Mouse (Mus musculus) megakaryocyte progenitor cell, adult 5-6 weeks (primary cell): ENCODE data around the gene Chpf2. TPM values are rescaled to one million over a fixed set of nuclear protein-coding genes. Genes with fewer than 3 reads are reported as not detected.

ENCODE experiments used
- ATAC-seq: replicated peaks from 2 replicates; pipeline ENCODE4 v1.8.0; 2016; ENCODE audit warnings: mild to moderate bottlenecking, moderate TSS enrichment, inconsistent platforms; ENCODE audit not compliant: poor library complexity
- total RNA-seq, 2 experiments: library from RNA; stranded (forward) in 1 of 2; stranded (reverse) in 1 of 2; fragments of 157-497, 149-512 nt in 1 of 2; fragments of 200-1000 nt in 1 of 2; gene quantifications; 2 replicates each; pipeline versions ENCODE4 v1.2.3 to v1.2.4; 2015 to 2017

Chpf2 gene
- total RNA-seq, 2 experiments from 2014 or later, result 4.7 to 12.4 TPM

DNA sequence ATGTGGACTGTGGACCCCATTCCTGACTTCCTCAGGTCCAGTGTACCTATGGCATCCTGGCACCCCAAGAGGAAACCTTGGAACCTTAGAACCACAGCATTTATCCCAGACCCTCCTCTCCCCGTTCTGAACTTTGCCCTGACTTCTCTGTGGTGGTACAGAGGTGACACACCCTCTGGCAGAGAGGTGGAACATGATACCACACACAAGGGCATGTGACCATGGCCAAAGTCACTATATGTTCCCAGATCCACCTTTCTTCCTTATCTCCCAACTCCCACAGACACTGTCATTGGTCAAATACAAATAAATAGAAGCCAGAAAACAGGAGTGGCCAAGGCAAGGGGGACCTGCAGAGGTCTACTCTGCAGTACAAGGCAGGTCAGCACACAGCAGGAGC is 48.6 kb downstream of the Chpf2 start:
- no peak for ATAC-seq

DNA sequence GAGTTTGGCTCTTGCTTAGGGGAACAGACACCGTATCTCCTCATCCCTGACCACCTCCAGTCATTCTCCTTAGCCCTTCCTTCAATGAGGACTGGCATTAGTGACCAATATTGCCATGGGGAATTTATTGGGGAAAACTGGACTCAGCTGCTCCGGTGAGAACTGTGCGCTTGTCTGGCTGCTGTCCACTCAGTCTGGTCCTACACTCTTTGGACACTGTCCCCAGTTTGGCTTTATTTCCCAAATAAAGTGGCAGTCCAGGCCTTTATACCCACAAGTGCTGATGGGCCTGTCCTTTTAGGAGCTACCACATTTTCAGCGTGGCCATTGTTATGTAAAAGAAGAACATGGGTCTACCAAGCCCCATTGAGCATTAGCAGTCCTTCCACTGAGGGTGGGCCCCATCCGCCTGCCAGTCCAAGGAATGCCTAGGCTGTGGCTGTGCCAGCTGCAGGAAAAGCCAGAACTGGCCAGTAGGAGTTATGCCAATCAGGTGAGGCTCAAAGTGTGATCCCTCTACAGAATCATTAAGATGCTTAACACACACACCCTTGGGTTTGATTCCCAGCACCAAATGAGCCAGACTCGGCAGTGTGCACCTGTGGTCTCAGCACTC is 49.1 kb downstream of the Chpf2 start:
- ATAC-seq, result no peak

DNA sequence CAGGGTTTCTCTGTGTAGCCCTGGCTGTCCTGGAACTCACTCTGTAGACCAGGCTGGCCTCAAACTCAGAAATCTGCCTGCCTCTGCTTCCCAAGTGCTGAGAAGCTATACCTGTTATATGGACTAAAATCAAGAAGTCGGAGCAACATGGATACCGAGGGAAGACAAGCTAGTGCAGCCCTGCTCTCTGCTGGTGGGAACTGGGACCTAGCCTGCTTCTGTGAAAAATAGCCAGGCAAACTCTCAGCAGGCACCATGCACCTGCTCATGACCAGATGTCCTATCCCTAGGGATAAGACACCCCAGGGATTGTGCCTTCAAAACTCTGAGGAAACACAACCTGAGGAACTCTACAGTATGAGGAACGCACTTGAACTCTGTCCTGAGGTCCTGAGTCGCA is 50.4 kb downstream of the Chpf2 start:
- no peak for ATAC-seq

DNA sequence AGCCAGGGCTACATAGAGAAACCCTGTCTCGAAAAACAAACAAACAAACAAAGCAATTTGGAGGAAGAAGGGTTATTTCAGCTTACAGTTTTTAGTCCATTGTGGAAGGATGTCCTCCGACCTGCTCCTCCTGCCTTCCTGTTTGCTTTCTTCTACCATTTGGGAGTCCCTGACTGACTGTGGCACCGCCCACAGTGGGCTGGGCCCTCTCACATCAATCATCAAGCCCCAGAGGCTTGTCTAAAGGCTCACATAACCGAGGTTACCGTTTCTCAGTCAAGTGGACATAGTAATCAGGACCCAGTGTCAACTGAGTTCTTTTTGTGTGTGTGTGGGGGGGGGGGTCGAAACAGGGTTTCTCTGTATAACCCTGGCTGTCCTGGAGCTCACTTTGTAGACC is 51.6 kb downstream of the Chpf2 start:
- ATAC-seq, result no peak

DNA sequence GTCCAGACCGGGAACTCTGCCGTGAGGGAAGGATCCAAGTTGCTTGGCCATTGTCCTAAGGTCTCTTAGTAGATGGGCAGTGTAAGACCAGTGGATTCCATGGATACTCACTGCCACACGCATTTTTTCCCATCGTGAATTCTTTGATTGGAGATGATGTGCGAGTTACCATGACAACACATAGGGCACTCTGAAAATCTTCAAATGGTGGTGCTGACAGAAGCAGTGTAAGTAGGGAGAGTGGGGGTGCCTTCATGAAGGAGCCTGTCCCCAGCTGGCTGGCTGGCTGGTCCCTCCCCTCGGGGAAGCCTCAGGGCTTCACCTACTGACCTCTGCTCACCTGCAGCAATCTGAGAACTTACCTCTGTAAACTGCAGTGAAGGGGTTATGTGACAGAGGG is 52.5 kb downstream of the Chpf2 start:
- no peak for ATAC-seq

Other genes with a start within 250 kb of the Chpf2 start
- not detected in 2 replicates for gene Kcnh2, start 235.1 kb upstream of the Chpf2 start, total RNA-seq (2015)
- 0.12 TPM in 1 of 2 replicates, not detected in the other for gene Kcnh2, start 235.1 kb upstream of the Chpf2 start, total RNA-seq (2017)
- gene Nos3, start 221.9 kb upstream of the Chpf2 start, total RNA-seq (2015), result 0.12 TPM in 1 of 2 replicates, not detected in the other
- gene Nos3, start 221.9 kb upstream of the Chpf2 start, total RNA-seq (2017), result not detected in 2 replicates
- 0.90 and 1.9 TPM in 2 replicates for gene Atg9b, start 194.6 kb upstream of the Chpf2 start, total RNA-seq (2015)
- gene Atg9b, start 194.6 kb upstream of the Chpf2 start, total RNA-seq (2017), result 2.6 and 3.5 TPM in 2 replicates
- 23.5 and 30.9 TPM in 2 replicates for gene Abcb8, start 193.1 kb upstream of the Chpf2 start, total RNA-seq (2015)
- 12.2 and 18.1 TPM in 2 replicates for gene Abcb8, start 193.1 kb upstream of the Chpf2 start, total RNA-seq (2017)
- gene Asic3, start 173.3 kb upstream of the Chpf2 start, total RNA-seq (2015), result 0.12 and 0.15 TPM in 2 replicates
- gene Asic3, start 173.3 kb upstream of the Chpf2 start, total RNA-seq (2017), result 0.20 TPM in 1 of 2 replicates, not detected in the other
- gene Cdk5, start 163.2 kb upstream of the Chpf2 start, total RNA-seq (2015), result 20.0 TPM in 2 replicates
- gene Cdk5, start 163.2 kb upstream of the Chpf2 start, total RNA-seq (2017), result 16.2 and 30.1 TPM in 2 replicates
- 11.4 and 13.1 TPM in 2 replicates for gene Slc4a2, start 162.9 kb upstream of the Chpf2 start, total RNA-seq (2015)
- gene Slc4a2, start 162.9 kb upstream of the Chpf2 start, total RNA-seq (2017), result 19.0 and 24.1 TPM in 2 replicates
- 35.7 and 44.6 TPM in 2 replicates for gene Fastk, start 141.5 kb upstream of the Chpf2 start, total RNA-seq (2015)
- gene Fastk, start 141.5 kb upstream of the Chpf2 start, total RNA-seq (2017), result 17.4 and 25.7 TPM in 2 replicates
- 7.3 and 7.7 TPM in 2 replicates for gene Tmub1, start 138.9 kb upstream of the Chpf2 start, total RNA-seq (2015)
- 13.7 and 14.9 TPM in 2 replicates for gene Tmub1, start 138.9 kb upstream of the Chpf2 start, total RNA-seq (2017)
- 11.4 and 14.1 TPM in 2 replicates for gene Agap3, start 134.6 kb upstream of the Chpf2 start, total RNA-seq (2015)
- 19.8 and 25.0 TPM in 2 replicates for gene Agap3, start 134.6 kb upstream of the Chpf2 start, total RNA-seq (2017)
- not detected in 2 replicates for gene Gbx1, start 59.5 kb upstream of the Chpf2 start, total RNA-seq (2015)
- gene Gbx1, start 59.5 kb upstream of the Chpf2 start, total RNA-seq (2017), result not detected in 2 replicates
- not detected in 2 replicates for gene Asb10, start 45.8 kb upstream of the Chpf2 start, total RNA-seq (2015)
- gene Asb10, start 45.8 kb upstream of the Chpf2 start, total RNA-seq (2017), result not detected in 2 replicates
- gene 4931409K22Rik, start 29.9 kb upstream of the Chpf2 start, total RNA-seq (2015), result not detected in 2 replicates
- not detected in 2 replicates for gene 4931409K22Rik, start 29.9 kb upstream of the Chpf2 start, total RNA-seq (2017)
- gene Abcf2, start 9.3 kb upstream of the Chpf2 start, total RNA-seq (2015), result 45.4 and 46.0 TPM in 2 replicates
- gene Abcf2, start 9.3 kb upstream of the Chpf2 start, total RNA-seq (2017), result 113 and 115 TPM in 2 replicates
- gene Smarcd3, start 37.7 kb downstream of the Chpf2 start, total RNA-seq (2015), result not detected in 2 replicates
- gene Smarcd3, start 37.7 kb downstream of the Chpf2 start, total RNA-seq (2017), result 0.08 TPM in 1 of 2 replicates, not detected in the other
- gene Nub1, start 98.8 kb downstream of the Chpf2 start, total RNA-seq (2015), result 21.6 and 26.5 TPM in 2 replicates
- 33.2 and 40.2 TPM in 2 replicates for gene Nub1, start 98.8 kb downstream of the Chpf2 start, total RNA-seq (2017)
- gene Wdr86, start 144.0 kb downstream of the Chpf2 start, total RNA-seq (2015), result 0.07 and 0.64 TPM in 2 replicates
- gene Wdr86, start 144.0 kb downstream of the Chpf2 start, total RNA-seq (2017), result 0.95 TPM in 1 of 2 replicates, not detected in the other
- not detected in 2 replicates for gene Crygn, start 171.3 kb downstream of the Chpf2 start, total RNA-seq (2015)
- not detected in 2 replicates for gene Crygn, start 171.3 kb downstream of the Chpf2 start, total RNA-seq (2017)